Mouse (Mus musculus) cerebellum, adult 2 months (tissue): ENCODE results near the gene Il10. TPM values are rescaled to one million over a fixed set of nuclear protein-coding genes. Genes with fewer than 3 reads are reported as not detected.

Experiments
- DNase-seq, 2 experiments: peaks; one replicate each; pipeline ENCODE4 v3.0.0; 2021
- H3K27ac ChIP-seq: fragments of 200-500 bp; 2 replicates; pipeline ENCODE4 v1.5.1; 2012; ENCODE audit warnings: low read length, control low read depth, inconsistent platforms; ENCODE audit not compliant: insufficient read depth
- H3K27me3 ChIP-seq: fragments of 200-500 bp; 2 replicates; pipeline ENCODE4 v1.6.1; 2012; ENCODE audit warnings: inconsistent platforms, mild to moderate bottlenecking, low read length, moderate library complexity; ENCODE audit not compliant: control insufficient read depth, insufficient read depth
- H3K4me1 ChIP-seq: fragments of 200-500 bp; 2 replicates; pipeline ENCODE4 v1.6.1; 2011; ENCODE audit warnings: low read length; ENCODE audit not compliant: control insufficient read depth, insufficient read depth
- H3K4me3 ChIP-seq: fragments of 200-500 bp; replicated peaks from 2 replicates; pipeline ENCODE3; 2011; ENCODE audit warnings: mild to moderate bottlenecking, low read depth, low read length, control low read depth; ENCODE audit not compliant: insufficient read depth
- CTCF ChIP-seq: fragments of 200-500 bp; IDR thresholded peaks from 2 replicates; pipeline ENCODE4 v1.5.1; 2011; ENCODE audit warnings: low read depth, mild to moderate bottlenecking, control low read depth, low read length, moderate library complexity, borderline replicate concordance; ENCODE audit not compliant: insufficient read depth
- POLR2A ChIP-seq: fragments of 200-500 bp; IDR thresholded peaks from 2 replicates; pipeline ENCODE4 v1.6.1; 2011; ENCODE audit warnings: low read length, control low read depth, borderline replicate concordance; ENCODE audit not compliant: insufficient read depth
- WGBS: fragments of 180-500 bp; shearing (Covaris S2); methylation state at CpG from one replicate; pipeline ENCODE4 v1.1.7; 2018; 5-methylcytosine and 5-hydroxymethylcytosine counted together
- polyA plus RNA-seq: library from polyadenylated mRNA; depleted of rRNA; stranded (reverse); fragments of >200 nt; gene quantifications from 2 replicates; pipeline ENCODE4 v1.2.3, GENCODE M21; 2012; rRNA removed

The Il10 gene
- polyA plus RNA-seq, 1 experiment, result not detected

DNA sequence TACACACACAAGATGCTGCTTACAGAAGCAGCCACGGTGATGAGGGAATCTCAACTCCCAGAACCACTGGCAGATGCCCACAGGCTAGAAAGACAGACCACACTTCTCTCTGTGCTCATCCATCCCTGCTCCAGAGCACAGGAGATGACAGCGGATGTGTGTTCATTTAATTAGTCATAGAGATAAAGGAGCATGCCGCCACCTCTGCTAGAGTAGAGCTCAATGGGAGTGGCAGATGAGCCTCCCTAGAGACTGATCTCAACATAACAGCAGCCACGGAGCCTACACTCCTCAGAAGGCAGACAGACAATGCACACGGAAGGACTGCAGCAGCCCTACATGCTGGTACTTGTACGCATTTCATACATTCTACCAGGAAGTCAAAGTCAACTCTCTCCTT, 44.6 kb downstream of the Il10 start:
- Histone ChIP-seq H3K4me1 (peaks cover 12% of the 10 kb centered on the region), H3K4me3 (no peak overlapping the region), H3K27ac (no peak overlapping the region), H3K27me3 (no peaks in the 10 kb centered on the region)
- no peak for TF ChIP-seq CTCF
- no peak for TF ChIP-seq POLR2A
- no peak for DNase-seq
- 87% methylated on average over 6 of the region's 6 CpGs for WGBS

DNA sequence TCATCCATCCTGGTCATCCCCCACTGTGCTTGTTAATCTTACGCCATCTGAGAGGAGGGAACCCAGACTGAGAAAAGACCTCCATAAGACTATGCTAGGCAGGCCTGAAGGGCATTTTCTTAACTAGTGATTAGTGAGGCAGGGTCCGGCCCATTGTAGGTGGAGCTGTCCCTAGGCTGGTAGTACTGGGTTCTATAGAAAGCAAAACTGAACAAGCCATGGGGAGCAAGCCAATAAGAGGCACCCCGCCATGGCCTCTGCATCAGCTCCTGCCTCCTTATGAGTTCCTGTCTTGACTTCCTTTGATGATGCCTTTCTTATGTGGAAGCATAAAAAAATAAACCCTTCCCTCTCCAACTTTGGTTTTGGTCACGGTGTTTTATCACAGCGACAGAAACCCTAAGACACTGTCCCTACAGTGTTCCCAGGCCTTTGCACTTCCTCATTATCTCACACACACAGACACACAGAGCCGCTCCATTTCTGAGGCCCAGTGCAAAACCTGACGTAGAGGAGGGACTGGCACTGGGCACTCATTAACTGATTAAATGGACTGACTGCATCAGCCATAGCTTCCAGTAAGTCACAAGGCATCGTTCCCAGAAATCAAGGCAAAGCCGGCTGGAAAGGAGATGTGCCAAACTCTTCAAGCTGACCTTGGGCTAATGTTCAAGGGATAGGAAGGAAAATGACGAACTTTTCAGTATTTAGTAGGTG, 48.5 kb downstream of the Il10 start:
- TF ChIP-seq CTCF (no peak), POLR2A (no peak)
- 51% methylated on average over 10 of the region's 10 CpGs for WGBS
- no peak for DNase-seq
- peaks cover 11% of the 10 kb centered on the region for H3K4me1 ChIP-seq
- no peak overlapping the region for H3K4me3 ChIP-seq
- no peaks in the 10 kb centered on the region for H3K27me3 ChIP-seq
- no peak overlapping the region for H3K27ac ChIP-seq

DNA sequence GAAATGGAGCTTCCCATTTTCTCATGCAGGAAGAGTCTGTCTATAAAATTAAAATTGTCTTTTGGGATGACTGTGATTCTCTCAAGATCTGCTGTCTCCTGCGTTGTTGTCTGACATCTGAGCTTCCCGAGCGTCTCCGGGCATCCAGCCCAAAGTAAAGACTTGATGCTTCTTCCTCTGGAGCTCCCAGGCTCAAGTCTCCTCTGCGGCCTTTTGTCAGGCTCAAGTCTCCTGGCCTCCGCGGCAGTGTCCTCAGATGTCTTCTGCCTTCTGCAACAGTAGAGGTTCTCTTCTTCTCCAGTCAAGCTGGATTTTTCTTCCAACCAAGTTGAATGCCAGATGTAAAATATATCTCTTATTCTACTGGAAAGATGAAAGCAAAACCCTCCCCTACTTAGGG, 49.4 kb downstream of the Il10 start:
- WGBS, result 69% methylated on average over 7 of the region's 7 CpGs
- no peak for TF ChIP-seq CTCF
- TF ChIP-seq POLR2A, result no peak
- H3K4me1 ChIP-seq, result peaks cover 11% of the 10 kb centered on the region
- H3K4me3 ChIP-seq, result no peak overlapping the region
- DNase-seq, result no peak
- H3K27me3 ChIP-seq, result no peaks in the 10 kb centered on the region
- H3K27ac ChIP-seq, result no peak overlapping the region

DNA sequence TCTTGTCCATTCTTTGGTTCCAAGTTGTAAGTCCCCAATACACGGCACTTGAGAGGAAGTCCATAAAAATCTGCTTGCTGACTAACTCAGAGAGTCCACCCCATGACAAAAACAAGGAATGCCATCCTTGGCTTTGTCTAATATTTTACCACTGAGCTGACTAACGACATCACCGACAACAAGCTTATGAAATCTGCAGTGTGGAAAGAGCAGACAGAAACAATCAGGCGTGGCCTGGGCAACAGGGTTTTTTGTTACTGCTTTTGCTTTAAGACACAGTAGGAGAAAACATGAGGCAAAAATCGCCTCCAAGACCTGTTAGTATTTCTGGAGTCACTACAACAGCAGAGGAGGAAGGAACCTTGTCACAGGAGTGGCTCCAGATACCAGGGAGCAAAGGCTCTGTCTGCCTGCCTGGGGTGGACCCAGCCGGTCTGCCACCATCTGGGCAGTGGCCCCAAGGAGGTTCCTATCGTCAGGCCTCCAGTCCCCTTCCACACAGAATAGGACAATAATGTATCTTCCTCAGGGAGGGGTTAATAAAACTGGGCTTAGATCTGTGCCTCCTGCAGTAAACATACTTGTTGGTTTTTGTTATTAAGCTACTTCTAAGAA, 52.8 kb downstream of the Il10 start:
- Histone ChIP-seq H3K27me3 (no peaks in the 10 kb centered on the region), H3K27ac (no peak overlapping the region), H3K4me1 (peaks cover 15% of the 10 kb centered on the region), H3K4me3 (no peak overlapping the region)
- no peak for DNase-seq
- WGBS, result 80% methylated on average over 7 of the region's 7 CpGs
- TF ChIP-seq CTCF (no peak), POLR2A (no peak)

DNA sequence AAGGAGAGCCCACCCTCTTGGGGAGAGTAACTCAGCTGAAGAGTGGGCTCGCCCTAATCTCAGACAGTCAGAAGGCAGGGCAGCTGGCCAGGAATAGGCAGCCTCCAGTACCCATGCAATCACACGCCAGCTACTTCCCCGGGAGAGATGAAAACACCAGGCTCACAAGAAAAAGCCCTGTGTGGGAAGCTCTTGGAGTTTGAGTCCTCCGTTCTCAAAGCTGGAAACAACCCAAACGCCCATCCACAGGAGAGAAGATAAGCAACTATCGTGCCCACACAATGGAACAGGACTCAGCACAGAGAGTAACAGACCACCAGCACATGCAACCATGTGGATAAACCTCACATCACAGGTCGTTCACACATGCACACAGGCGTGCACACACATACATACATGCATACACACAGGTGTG, 54.9 kb downstream of the Il10 start:
- Histone ChIP-seq H3K27ac (no peak overlapping the region), H3K4me1 (peaks cover 17% of the 10 kb centered on the region), H3K4me3 (no peak overlapping the region), H3K27me3 (no peaks in the 10 kb centered on the region)
- DNase-seq, result no peak
- 43% methylated on average over 8 of the region's 8 CpGs for WGBS
- TF ChIP-seq CTCF (no peak), POLR2A (no peak)

Other genes starting within 250 kb of the Il10 start
- gene Fcamr, start 218.9 kb upstream of the Il10 start, polyA plus RNA-seq, result 0.07 TPM in 1 of 2 replicates, not detected in the other
- 0.05 and 0.16 TPM in 2 replicates for gene Pigr, start 193.2 kb upstream of the Il10 start, polyA plus RNA-seq
- gene Fcmr, start 154.2 kb upstream of the Il10 start, polyA plus RNA-seq, result 0.82 and 1.1 TPM in 2 replicates
- gene Il24, start 132.4 kb upstream of the Il10 start, polyA plus RNA-seq, result not detected in 2 replicates
- gene Il20, start 108.4 kb upstream of the Il10 start, polyA plus RNA-seq, result not detected in 2 replicates
- gene Il19, start 79.7 kb upstream of the Il10 start, polyA plus RNA-seq, result 0.10 TPM in 1 of 2 replicates, not detected in the other
- 34.0 and 35.8 TPM in 2 replicates for gene Mapkapk2, start 78.0 kb downstream of the Il10 start, polyA plus RNA-seq
- gene Dyrk3, start 118.5 kb downstream of the Il10 start, polyA plus RNA-seq, result 2.9 and 4.1 TPM in 2 replicates
- gene Eif2d, start 133.3 kb downstream of the Il10 start, polyA plus RNA-seq, result 53.8 and 54.5 TPM in 2 replicates
- gene Rassf5, start 225.4 kb downstream of the Il10 start, polyA plus RNA-seq, result 18.3 and 20.9 TPM in 2 replicates